Comparison of ENCODE assay signal across 8 mouse cellular contexts in genomic region chr4:55533803-55534254, GRCm38 (mm10). TPM values are rescaled to one million over a fixed set of nuclear protein-coding genes. Genes with fewer than 3 reads are reported as not detected.
DNase-seq lines count a peak whose midpoint lies in the region; ATAC-seq lines count a peak whose summit lies in the region.

No protein-coding gene starts in this region.

- H3K9me3 ChIP-seq in embryonic facial prominence, embryonic 11.5 days (replicated peaks; ENCODE audit: control insufficient read depth, low read length) = no peaks in the 10 kb centered on the region
- no peaks in the 10 kb centered on the region for H3K9me3 ChIP-seq in heart, embryonic 16.5 days (replicated peaks; ENCODE audit: control insufficient read depth, low read length)
- H3K9me3 ChIP-seq in midbrain, embryonic 13.5 days = no peaks in the 10 kb centered on the region

- no peak for ATAC-seq in embryonic facial prominence, embryonic 11.5 days (replicated peaks; ENCODE audit: insufficient number of reproducible peaks, low FRiP score, low TSS enrichment, low read depth)
- no peak for ATAC-seq in heart, embryonic 16.5 days (replicated peaks; ENCODE audit: extremely low read depth, insufficient read depth, low FRiP score)
- ATAC-seq in midbrain, embryonic 13.5 days = no peak
- no peak for ATAC-seq in megakaryocyte progenitor cell, adult 5-6 weeks (replicated peaks; ENCODE audit: poor library complexity)

- H3K36me3 ChIP-seq in embryonic facial prominence, embryonic 11.5 days (replicated peaks; ENCODE audit: control insufficient read depth, insufficient read depth, low read depth, low read length) = no peaks in the 10 kb centered on the region
- H3K36me3 ChIP-seq in heart, embryonic 16.5 days (ENCODE audit: control insufficient read depth, insufficient read depth) = no peaks in the 10 kb centered on the region
- H3K36me3 ChIP-seq in midbrain, embryonic 13.5 days = no peaks in the 10 kb centered on the region

- 2% methylated on average over 23 of the region's 23 CpGs for WGBS in embryonic facial prominence, embryonic 11.5 days
- WGBS in heart, embryonic 16.5 days = 10% methylated on average over 23 of the region's 23 CpGs
- WGBS in midbrain, embryonic 13.5 days = 2% methylated on average over 23 of the region's 23 CpGs

- H3K4me3 ChIP-seq in embryonic facial prominence, embryonic 11.5 days (ENCODE audit: low read depth, low read length) = peak overlapping the region; percentile 67
- H3K4me3 ChIP-seq in heart, embryonic 16.5 days (ENCODE audit: low read length) = peak overlapping the region; percentile 67
- H3K4me3 ChIP-seq in midbrain, embryonic 13.5 days (replicated peaks) = peak overlapping the region; percentile 60

- H3K27ac ChIP-seq in embryonic facial prominence, embryonic 11.5 days (replicated peaks; ENCODE audit: low read depth, low read length) = no peak overlapping the region
- no peak overlapping the region; the same call in 1 of the 2 replicates for H3K27ac ChIP-seq in heart, embryonic 16.5 days (ENCODE audit: low read length)
- H3K27ac ChIP-seq in midbrain, embryonic 13.5 days = no peak overlapping the region

- peak overlapping the region; percentile 94 for H3K4me2 ChIP-seq in embryonic facial prominence, embryonic 11.5 days (ENCODE audit: low read depth, low read length)
- peak overlapping the region; percentile 84 for H3K4me2 ChIP-seq in heart, embryonic 16.5 days (ENCODE audit: low read depth, low read length)
- H3K4me2 ChIP-seq in midbrain, embryonic 13.5 days (replicated peaks) = peak overlapping the region; percentile 91

- DNase-seq in kidney, adult 18-20 months = peak; percentile 28
- DNase-seq in kidney, adult 11 months = no peak
- peak; percentile 49 for DNase-seq in embryonic facial prominence, embryonic 11.5 days (ENCODE audit: low spot score)
- peak; percentile 31 to 56 for DNase-seq in kidney, postnatal 4 days
- no peak for DNase-seq in layer of hippocampus, postnatal 14 days (ENCODE audit: low spot score in 2 of 2)

- 0 out of 2 replicates have a peak, but pooled peaks cover 3% of the 10 kb centered on the region for H3K4me1 ChIP-seq in embryonic facial prominence, embryonic 11.5 days (ENCODE audit: control insufficient read depth, insufficient read depth, low read length)
- H3K4me1 ChIP-seq in heart, embryonic 16.5 days (ENCODE audit: control insufficient read depth, insufficient read depth, low read length) = peaks cover 9% of the 10 kb centered on the region; the same call in 1 of the 2 replicates
- peaks cover 30% of the 10 kb centered on the region for H3K4me1 ChIP-seq in midbrain, embryonic 13.5 days (replicated peaks)

- H3K9ac ChIP-seq in embryonic facial prominence, embryonic 11.5 days (replicated peaks; ENCODE audit: low read length) = peak overlapping the region; percentile 11
- H3K9ac ChIP-seq in heart, embryonic 16.5 days (ENCODE audit: low read length) = peak overlapping the region; percentile 89
- peak overlapping the region; percentile 79 for H3K9ac ChIP-seq in midbrain, embryonic 13.5 days (replicated peaks)

- H3K27me3 ChIP-seq in embryonic facial prominence, embryonic 11.5 days (ENCODE audit: control insufficient read depth, insufficient read depth, low read length) = peaks cover 16% of the 10 kb centered on the region
- H3K27me3 ChIP-seq in heart, embryonic 16.5 days (ENCODE audit: control insufficient read depth, insufficient read depth, low read length) = no peaks in the 10 kb centered on the region
- H3K27me3 ChIP-seq in midbrain, embryonic 13.5 days = peaks cover 66% of the 10 kb centered on the region

RNA-seq across cellular contexts. Expression of gene Klf4, which starts 1.6 kb away (rescaled TPM):
- polyA plus RNA-seq in embryonic facial prominence, embryonic 11.5 days (2014; fragmentation: Nextera tagmentation; extraction: Ambion mirVana) = 5.7 and 6.6 TPM in 2 replicates
- polyA plus RNA-seq in heart, embryonic 16.5 days (2015; fragmentation: Nextera tagmentation; extraction: Ambion mirVana) = 4.7 and 5.7 TPM in 2 replicates
- 1.3 and 2.1 TPM in 2 replicates for polyA plus RNA-seq in midbrain, embryonic 13.5 days (2015; fragmentation: Nextera tagmentation; extraction: Ambion mirVana)
- total RNA-seq in megakaryocyte progenitor cell, adult 5-6 weeks (2015) = 12.4 and 23.7 TPM in 2 replicates
- 3.3 and 8.8 TPM in 2 replicates for total RNA-seq in megakaryocyte progenitor cell, adult 5-6 weeks (2017)
- 1 to 10 TPM; 5.2 to 8.2 TPM for total RNA-seq in layer of hippocampus, postnatal 14 days (2021)

Comparison
In these comparisons a context has a peak if more than half of its experiments do, and no peak if none do; other contexts are left out.
1. DNase-seq: peak in kidney, adult 18-20 months (single experiment), embryonic facial prominence, embryonic 11.5 days (single experiment) and kidney, postnatal 4 days (2 of 2); none in kidney, adult 11 months (single experiment) and layer of hippocampus, postnatal 14 days (0 of 2).
2. H3K9ac ChIP-seq: peak in every context shown above with its lines; median percentile 89 in heart, embryonic 16.5 days; 79 in midbrain, embryonic 13.5 days; 11 in embryonic facial prominence, embryonic 11.5 days.
3. Peak in every context shown above with its lines, with median percentiles within 50 percentile points of each other: H3K4me2 ChIP-seq and H3K4me3 ChIP-seq.